Mouse (Mus musculus) heart, postnatal 0 days (tissue): ENCODE measurements around the gene Birc3.

Experiments used
- CTCF ChIP-seq: IDR thresholded peaks from 2 replicates; pipeline ENCODE4 v1.5.1; 2016; ENCODE audit warnings: antibody characterized with exemption, control low read depth, low read depth
- EP300 ChIP-seq: IDR thresholded peaks from 2 replicates; pipeline ENCODE4 v1.6.1; 2016; ENCODE audit warnings: antibody characterized with exemption, low read depth

GRCm38 (mm10) chr9:7914487-7914886, 41.5 kb upstream of the Birc3 start:
- TF ChIP-seq EP300: no peak
- TF ChIP-seq CTCF: peak; percentile 54
